Mouse (Mus musculus): ENCODE data around the gene Gucy1a1. TPM values are rescaled to one million over a fixed set of nuclear protein-coding genes. Genes with fewer than 3 reads are reported as not detected.
"Not testable (repeated sequence)": the region's sequence is repeated elsewhere in the genome, so short reads cannot be mapped to it uniquely, and the experiment has no call there.

The Gucy1a1 gene
- 4.4 and 4.7 TPM in 2 replicates for polyA plus RNA-seq (2014; fragmentation: Nextera tagmentation; extraction: Ambion mirVana)

- Histone ChIP-seq H3K4me3 (ENCODE audit: low read depth, low read length) (peak within 1 kb of the TSS; percentile 41), H3K36me3 (ENCODE audit: control insufficient read depth, insufficient read depth, low read length) (no peaks in the 10 kb centered on the region), H3K9me3 (ENCODE audit: control insufficient read depth, low read length) (no peaks in the 10 kb centered on the region), H3K4me2 (replicated peaks; ENCODE audit: low read depth, low read length) (peak within 1 kb of the TSS; percentile 94), H3K27ac (ENCODE audit: low read depth, low read length) (no peak within 1 kb of the TSS), H3K9ac (ENCODE audit: low read depth, low read length) (peak within 1 kb of the TSS; percentile 58), H3K4me1 (replicated peaks; ENCODE audit: control insufficient read depth, insufficient read depth, low read length) (no peaks in the 10 kb centered on the region), H3K27me3 (ENCODE audit: control insufficient read depth, insufficient read depth, low read length) (peaks cover 4% of the 10 kb centered on the region; the same call in 1 of the 2 replicates)
- 1% methylated on average over 36 of the region's 36 CpGs for WGBS
- peak; percentile 86 for ATAC-seq (ENCODE audit: low FRiP score)
- DNase-seq (ENCODE audit: low spot score): peak; percentile 50
Measured at GRCm38 (mm10) chr3:82145126-82145901, at the start of gene Gucy1a1. Gene Gucy1a1, minus strand, starts transcription at chr3:82145789.

- H3K4me3 ChIP-seq (ENCODE audit: low read depth, low read length): no peak overlapping the region
- no peak overlapping the region for H3K4me2 ChIP-seq (replicated peaks; ENCODE audit: low read depth, low read length)
- H3K9me3 ChIP-seq (ENCODE audit: control insufficient read depth, low read length): no peaks in the 10 kb centered on the region
- no peaks in the 10 kb centered on the region for H3K27me3 ChIP-seq (ENCODE audit: control insufficient read depth, insufficient read depth, low read length)
- H3K27ac ChIP-seq (ENCODE audit: low read depth, low read length): no peak overlapping the region
- ATAC-seq (ENCODE audit: low FRiP score) (no peak), DNase-seq (ENCODE audit: low spot score) (no peak)
- WGBS: 92% methylated on average over 1 of the region's 1 CpGs
- H3K36me3 ChIP-seq (ENCODE audit: control insufficient read depth, insufficient read depth, low read length): no peaks in the 10 kb centered on the region
- no peaks in the 10 kb centered on the region for H3K4me1 ChIP-seq (replicated peaks; ENCODE audit: control insufficient read depth, insufficient read depth, low read length)
- H3K9ac ChIP-seq (ENCODE audit: low read depth, low read length): no peak overlapping the region
Measured at GRCm38 (mm10) chr3:82191559-82192245, 46.1 kb upstream of the Gucy1a1 start.

- Histone ChIP-seq H3K27ac (ENCODE audit: low read depth, low read length) (no peak overlapping the region), H3K4me2 (replicated peaks; ENCODE audit: low read depth, low read length) (no peak overlapping the region), H3K36me3 (ENCODE audit: control insufficient read depth, insufficient read depth, low read length) (no peaks in the 10 kb centered on the region), H3K4me3 (ENCODE audit: low read depth, low read length) (no peak overlapping the region), H3K9ac (ENCODE audit: low read depth, low read length) (no peak overlapping the region), H3K27me3 (ENCODE audit: control insufficient read depth, insufficient read depth, low read length) (no peaks in the 10 kb centered on the region), H3K9me3 (ENCODE audit: control insufficient read depth, low read length) (no peaks in the 10 kb centered on the region), H3K4me1 (replicated peaks; ENCODE audit: control insufficient read depth, insufficient read depth, low read length) (no peaks in the 10 kb centered on the region)
- DNase-seq (ENCODE audit: low spot score) (no peak), ATAC-seq (ENCODE audit: low FRiP score) (no peak)
- 94% methylated on average over 9 of the region's 9 CpGs for WGBS
Measured at GRCm38 (mm10) chr3:82185626-82186025, 40.0 kb upstream of the Gucy1a1 start.

- Histone ChIP-seq H3K4me2 (replicated peaks; ENCODE audit: low read depth, low read length) (no peak overlapping the region), H3K27ac (ENCODE audit: low read depth, low read length) (no peak overlapping the region), H3K9ac (ENCODE audit: low read depth, low read length) (no peak overlapping the region), H3K27me3 (ENCODE audit: control insufficient read depth, insufficient read depth, low read length) (no peaks in the 10 kb centered on the region), H3K36me3 (ENCODE audit: control insufficient read depth, insufficient read depth, low read length) (no peaks in the 10 kb centered on the region), H3K4me3 (ENCODE audit: low read depth, low read length) (no peak overlapping the region), H3K9me3 (ENCODE audit: control insufficient read depth, low read length) (no peaks in the 10 kb centered on the region), H3K4me1 (replicated peaks; ENCODE audit: control insufficient read depth, insufficient read depth, low read length) (no peaks in the 10 kb centered on the region)
- DNase-seq (ENCODE audit: low spot score) (no peak), ATAC-seq (ENCODE audit: low FRiP score) (no peak)
Measured at GRCm38 (mm10) chr3:82181500-82181899, 35.9 kb upstream of the Gucy1a1 start.

GRCm38 (mm10) chr3:82180253-82180652, 34.7 kb upstream of the Gucy1a1 start:
- DNase-seq (ENCODE audit: low spot score): no peak
- Histone ChIP-seq H3K4me3 (ENCODE audit: low read depth, low read length) (no peak overlapping the region), H3K27ac (ENCODE audit: low read depth, low read length) (no peak overlapping the region), H3K36me3 (ENCODE audit: control insufficient read depth, insufficient read depth, low read length) (no peaks in the 10 kb centered on the region), H3K4me1 (replicated peaks; ENCODE audit: control insufficient read depth, insufficient read depth, low read length) (no peaks in the 10 kb centered on the region), H3K27me3 (ENCODE audit: control insufficient read depth, insufficient read depth, low read length) (no peaks in the 10 kb centered on the region), H3K9me3 (ENCODE audit: control insufficient read depth, low read length) (no peaks in the 10 kb centered on the region), H3K4me2 (replicated peaks; ENCODE audit: low read depth, low read length) (no peak overlapping the region), H3K9ac (ENCODE audit: low read depth, low read length) (no peak overlapping the region)
- ATAC-seq (ENCODE audit: low FRiP score): no peak
- WGBS: 62% methylated on average over 3 of the region's 3 CpGs

GRCm38 (mm10) chr3:82175501-82175900, 29.9 kb upstream of the Gucy1a1 start:
- Histone ChIP-seq H3K9ac (ENCODE audit: low read depth, low read length) (no peak overlapping the region), H3K9me3 (ENCODE audit: control insufficient read depth, low read length) (no peaks in the 10 kb centered on the region), H3K36me3 (ENCODE audit: control insufficient read depth, insufficient read depth, low read length) (no peaks in the 10 kb centered on the region), H3K4me1 (replicated peaks; ENCODE audit: control insufficient read depth, insufficient read depth, low read length) (no peaks in the 10 kb centered on the region), H3K27ac (ENCODE audit: low read depth, low read length) (no peak overlapping the region), H3K4me3 (ENCODE audit: low read depth, low read length) (no peak overlapping the region), H3K27me3 (ENCODE audit: control insufficient read depth, insufficient read depth, low read length) (no peaks in the 10 kb centered on the region), H3K4me2 (replicated peaks; ENCODE audit: low read depth, low read length) (no peak overlapping the region)
- WGBS: 100% methylated on average over 1 of the region's 1 CpGs
- DNase-seq (ENCODE audit: low spot score) (no peak), ATAC-seq (ENCODE audit: low FRiP score) (no peak)

- H3K4me3 ChIP-seq (ENCODE audit: low read depth, low read length): no peak overlapping the region
- H3K36me3 ChIP-seq (ENCODE audit: control insufficient read depth, insufficient read depth, low read length): no peaks in the 10 kb centered on the region
- H3K9me3 ChIP-seq (ENCODE audit: control insufficient read depth, low read length): no peaks in the 10 kb centered on the region
- no peak overlapping the region for H3K9ac ChIP-seq (ENCODE audit: low read depth, low read length)
- no peak overlapping the region for H3K27ac ChIP-seq (ENCODE audit: low read depth, low read length)
- WGBS: 88% methylated on average over 2 of the region's 2 CpGs
- ATAC-seq (ENCODE audit: low FRiP score) (no peak), DNase-seq (ENCODE audit: low spot score) (no peak)
- H3K4me2 ChIP-seq (replicated peaks; ENCODE audit: low read depth, low read length): no peak overlapping the region
- no peaks in the 10 kb centered on the region for H3K4me1 ChIP-seq (replicated peaks; ENCODE audit: control insufficient read depth, insufficient read depth, low read length)
- no peaks in the 10 kb centered on the region for H3K27me3 ChIP-seq (ENCODE audit: control insufficient read depth, insufficient read depth, low read length)
Measured at GRCm38 (mm10) chr3:82167064-82167463, 21.5 kb upstream of the Gucy1a1 start.

DNA sequence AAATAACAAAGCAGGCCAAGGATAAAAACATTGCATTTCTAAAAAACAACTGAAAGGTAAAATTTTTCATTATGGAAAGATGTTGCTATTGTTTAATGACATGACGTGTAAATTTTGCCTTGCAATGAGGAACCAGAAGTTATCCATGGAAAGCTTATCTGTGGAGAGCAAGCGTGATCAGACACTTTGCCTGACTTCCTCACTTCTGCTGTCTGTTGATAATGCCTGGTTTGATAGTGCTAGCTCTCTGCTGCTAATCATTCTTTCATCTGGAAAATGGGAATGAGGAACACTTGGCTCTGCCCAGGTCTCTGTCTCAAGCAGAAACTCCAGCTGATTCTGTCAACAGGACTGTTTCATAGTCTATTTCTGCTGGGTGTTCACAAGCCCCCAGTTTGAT, 20.3 kb upstream of the Gucy1a1 start:
- Histone ChIP-seq H3K36me3 (ENCODE audit: control insufficient read depth, insufficient read depth, low read length) (no peaks in the 10 kb centered on the region), H3K9me3 (ENCODE audit: control insufficient read depth, low read length) (no peaks in the 10 kb centered on the region), H3K27ac (ENCODE audit: low read depth, low read length) (no peak overlapping the region), H3K9ac (ENCODE audit: low read depth, low read length) (no peak overlapping the region), H3K4me2 (replicated peaks; ENCODE audit: low read depth, low read length) (no peak overlapping the region), H3K4me1 (replicated peaks; ENCODE audit: control insufficient read depth, insufficient read depth, low read length) (no peaks in the 10 kb centered on the region), H3K4me3 (ENCODE audit: low read depth, low read length) (no peak overlapping the region), H3K27me3 (ENCODE audit: control insufficient read depth, insufficient read depth, low read length) (no peaks in the 10 kb centered on the region)
- ATAC-seq (ENCODE audit: low FRiP score) (no peak), DNase-seq (ENCODE audit: low spot score) (no peak)
- 94% methylated on average over 2 of the region's 2 CpGs for WGBS

DNA sequence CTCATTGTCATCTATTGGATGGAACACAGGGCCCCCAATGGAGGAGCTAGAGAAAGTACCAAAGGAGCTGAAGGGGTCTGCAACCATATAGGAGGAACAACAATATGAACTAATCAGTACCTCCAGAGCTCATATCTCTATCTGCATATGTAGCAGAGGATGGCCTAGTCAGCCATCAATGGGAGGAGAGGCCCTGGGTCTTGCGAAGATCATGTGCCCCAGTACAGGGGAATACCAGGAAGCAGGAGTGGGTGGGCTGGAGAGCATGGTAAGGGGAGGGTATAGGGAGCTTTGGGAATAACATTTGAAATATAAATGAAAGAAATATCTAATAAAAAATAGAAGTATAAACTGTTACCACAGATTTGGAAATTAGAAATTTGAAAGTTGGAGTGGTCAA, 17.4 kb upstream of the Gucy1a1 start:
- WGBS: 95% methylated on average over 1 of the region's 1 CpGs
- not testable (repeated sequence) for H3K27ac ChIP-seq (ENCODE audit: low read depth, low read length); DNase-seq (ENCODE audit: low spot score); H3K4me3 ChIP-seq (ENCODE audit: low read depth, low read length); H3K27me3 ChIP-seq (ENCODE audit: control insufficient read depth, insufficient read depth, low read length); ATAC-seq (ENCODE audit: low FRiP score); H3K9me3 ChIP-seq (ENCODE audit: control insufficient read depth, low read length); H3K4me1 ChIP-seq (replicated peaks; ENCODE audit: control insufficient read depth, insufficient read depth, low read length); H3K36me3 ChIP-seq (ENCODE audit: control insufficient read depth, insufficient read depth, low read length); H3K9ac ChIP-seq (ENCODE audit: low read depth, low read length); H3K4me2 ChIP-seq (replicated peaks; ENCODE audit: low read depth, low read length)

Measured in hindbrain, embryonic 11.5 days (tissue).